Mouse (Mus musculus) ES-Bruce4 (cell line): ENCODE data around the gene Rtp2. TPM values are rescaled to one million over a fixed set of nuclear protein-coding genes. Genes with fewer than 3 reads are reported as not detected.

Source experiments
- H3K27ac ChIP-seq: 2 replicates; pipeline ENCODE4 v1.5.1; 2012; ENCODE audit warnings: low read length, inconsistent platforms; ENCODE audit not compliant: insufficient read depth
- H3K27me3 ChIP-seq: 2 replicates; pipeline ENCODE4 v1.6.1; 2012; ENCODE audit warnings: mild to moderate bottlenecking, low read length, inconsistent platforms; ENCODE audit not compliant: control insufficient read depth, poor library complexity, insufficient read depth, severe bottlenecking
- H3K36me3 ChIP-seq: 2 replicates; pipeline ENCODE4 v1.6.1; 2012; ENCODE audit warnings: inconsistent platforms, mild to moderate bottlenecking, low read length, moderate library complexity; ENCODE audit not compliant: control insufficient read depth, poor library complexity, insufficient read depth, severe bottlenecking
- H3K4me1 ChIP-seq: one replicate; pipeline ENCODE4 v1.8.1; 2011; ENCODE audit warnings: low read length; ENCODE audit not compliant: control insufficient read depth, insufficient read depth
- H3K4me3 ChIP-seq: 2 replicates; pipeline ENCODE4 v1.5.1; 2011; ENCODE audit warnings: low read depth, mild to moderate bottlenecking, low read length
- H3K9ac ChIP-seq: 2 replicates; pipeline ENCODE4 v1.6.1; 2012; ENCODE audit warnings: low read depth, mild to moderate bottlenecking, inconsistent platforms; ENCODE audit not compliant: poor library complexity, severe bottlenecking
- H3K9me3 ChIP-seq: replicated peaks from 2 replicates; pipeline ENCODE4 v1.6.1; 2012; ENCODE audit warnings: mild to moderate bottlenecking, low read length, inconsistent platforms; ENCODE audit not compliant: control insufficient read depth, poor library complexity, insufficient read depth, severe bottlenecking
- CTCF ChIP-seq: IDR thresholded peaks from one replicate; pipeline ENCODE4 v1.8.1; 2011; ENCODE audit warnings: low read depth, low read length
- EP300 ChIP-seq: IDR thresholded peaks from 2 replicates; pipeline ENCODE4 v1.6.1; 2011; ENCODE audit warnings: low read depth, low read length; ENCODE audit not compliant: insufficient read depth
- POLR2A ChIP-seq: IDR thresholded peaks from one replicate; pipeline ENCODE4 v1.8.1; 2011; ENCODE audit warnings: low read length; ENCODE audit not compliant: insufficient read depth
- polyA plus RNA-seq: library from polyadenylated mRNA; stranded (reverse); fragments of >200 nt; gene quantifications from 2 replicates; pipeline ENCODE4 v1.2.4, GENCODE M21; 2011; ENCODE audit warnings: low read depth; ENCODE audit not compliant: missing spikeins, insufficient read depth, insufficient read length

The Rtp2 gene
- polyA plus RNA-seq, 1 experiment = not detected

DNA sequence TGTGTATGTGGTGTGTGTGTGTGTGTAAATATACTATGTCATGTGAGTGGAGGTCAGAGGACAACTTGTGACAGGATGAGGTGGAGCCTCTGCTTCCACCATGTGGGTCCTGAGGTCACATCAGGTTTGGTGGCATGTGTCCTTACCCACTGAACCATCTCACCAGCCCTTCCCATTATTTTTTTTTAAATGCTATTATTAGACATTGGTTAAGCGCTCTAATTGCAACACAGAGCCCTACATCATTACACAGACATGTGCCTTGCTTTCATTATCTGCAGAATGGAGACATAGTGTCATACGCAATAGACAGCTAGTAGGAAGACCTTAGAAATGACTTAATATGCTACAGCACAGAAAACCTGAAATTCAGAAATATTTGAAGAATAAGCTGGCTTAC lies 44.0 kb upstream of the Rtp2 start:
- Histone ChIP-seq H3K27ac (no peak overlapping the region), H3K9me3 (no peaks in the 10 kb centered on the region), H3K4me3 (no peak overlapping the region), H3K4me1 (no peaks in the 10 kb centered on the region), H3K9ac (no peak overlapping the region), H3K36me3 (no peaks in the 10 kb centered on the region), H3K27me3 (no peaks in the 10 kb centered on the region)
- TF ChIP-seq CTCF (no peak), EP300 (no peak), POLR2A (no peak)

DNA sequence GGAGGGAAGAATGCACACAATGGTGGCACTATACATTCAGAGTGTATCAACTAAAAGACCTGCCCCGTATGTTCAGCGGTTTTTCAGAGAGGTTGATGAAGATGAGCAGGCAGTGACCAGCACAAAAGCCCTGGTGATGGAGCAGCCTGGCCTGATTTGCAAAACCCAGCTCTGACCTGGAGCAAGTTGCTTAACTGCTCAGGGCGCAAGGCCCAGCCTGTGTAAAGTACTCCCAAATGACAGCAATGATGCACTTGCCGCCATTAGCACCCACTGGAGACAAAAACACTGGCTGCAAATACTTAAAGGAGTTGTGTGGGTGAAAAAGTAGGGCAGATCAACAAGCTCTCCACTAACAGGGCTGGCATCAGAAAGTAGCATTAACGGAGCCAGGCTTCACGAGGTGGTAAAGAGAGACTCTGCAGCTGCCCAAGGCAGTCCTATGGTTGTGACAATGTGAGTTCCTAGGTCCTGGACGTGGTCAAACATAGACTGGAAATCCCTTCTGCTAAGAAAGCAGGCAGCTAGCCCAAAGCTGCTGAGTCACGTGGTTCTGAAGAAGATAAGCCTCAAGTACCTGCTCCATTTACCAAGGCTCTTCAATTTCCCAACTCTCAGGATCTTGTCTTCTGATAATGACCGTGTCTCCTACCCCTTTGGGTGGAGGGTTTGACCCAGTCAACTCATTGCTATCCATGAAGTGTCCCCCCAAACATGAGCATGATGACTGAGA lies 41.6 kb upstream of the Rtp2 start:
- TF ChIP-seq POLR2A (no peak), EP300 (no peak), CTCF (no peak)
- H3K4me3 ChIP-seq = no peak overlapping the region
- H3K27me3 ChIP-seq = no peaks in the 10 kb centered on the region
- H3K9ac ChIP-seq = no peak overlapping the region
- no peak overlapping the region for H3K27ac ChIP-seq
- no peaks in the 10 kb centered on the region for H3K9me3 ChIP-seq
- no peaks in the 10 kb centered on the region for H3K4me1 ChIP-seq
- H3K36me3 ChIP-seq = no peaks in the 10 kb centered on the region

DNA sequence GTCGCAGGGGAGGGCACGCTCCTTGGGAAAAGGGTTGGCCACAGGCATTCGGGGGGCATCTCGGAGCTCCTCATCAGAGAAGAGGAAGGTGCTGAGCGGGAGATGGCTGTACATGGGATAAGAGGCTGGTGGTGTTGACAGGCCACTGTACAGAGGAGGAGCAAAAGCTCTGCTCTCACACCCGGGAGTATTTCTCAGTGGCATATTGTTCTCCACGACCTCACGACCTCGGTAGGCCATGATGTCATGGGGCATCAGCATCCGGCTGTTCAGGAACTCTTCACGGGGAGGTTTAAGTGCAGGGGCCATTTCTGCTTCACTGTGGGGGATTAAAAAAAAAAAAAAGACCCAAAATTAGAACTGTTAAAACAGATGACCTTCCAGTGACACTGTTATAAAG lies 40.7 kb upstream of the Rtp2 start:
- no peaks in the 10 kb centered on the region for H3K4me1 ChIP-seq
- H3K36me3 ChIP-seq = no peaks in the 10 kb centered on the region
- H3K9ac ChIP-seq = no peak overlapping the region
- H3K27me3 ChIP-seq = no peaks in the 10 kb centered on the region
- TF ChIP-seq EP300 (no peak), CTCF (no peak), POLR2A (no peak)
- H3K9me3 ChIP-seq = no peaks in the 10 kb centered on the region
- no peak overlapping the region for H3K4me3 ChIP-seq
- H3K27ac ChIP-seq = no peak overlapping the region

DNA sequence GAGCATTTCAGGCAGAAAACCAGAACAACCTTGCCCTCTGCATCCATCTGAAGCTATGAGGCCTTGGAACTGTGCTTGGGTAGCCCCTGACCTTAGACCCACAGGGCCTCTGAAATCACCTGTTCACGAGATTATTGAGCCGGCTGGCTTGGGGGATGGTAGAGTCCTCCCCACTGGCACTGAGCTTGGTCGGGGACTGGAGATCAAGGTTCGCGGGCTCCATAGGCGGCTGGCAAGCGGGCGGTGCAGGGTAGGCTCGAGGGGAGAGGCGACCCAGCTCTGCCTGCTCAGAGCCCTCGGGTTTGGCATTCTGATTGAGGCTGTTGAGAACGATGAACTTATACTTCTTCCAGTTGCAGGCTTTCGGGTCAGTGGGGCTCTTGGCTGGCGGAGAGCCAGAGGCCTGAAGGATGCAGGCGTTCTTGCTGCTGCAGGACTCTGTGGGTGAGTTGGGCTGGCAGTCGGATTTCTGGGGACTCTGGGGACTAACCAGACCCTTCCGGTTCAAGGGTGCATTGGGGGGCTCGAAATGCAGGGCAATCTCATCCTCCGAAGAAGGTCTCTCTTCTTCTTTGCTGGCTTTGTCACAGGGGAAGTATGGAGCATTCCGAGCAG lies 40.0 kb upstream of the Rtp2 start:
- TF ChIP-seq EP300 = no peak
- no peak for TF ChIP-seq POLR2A
- TF ChIP-seq CTCF = no peak
- Histone ChIP-seq H3K4me3 (no peak overlapping the region), H3K27ac (no peak overlapping the region), H3K9ac (no peak overlapping the region), H3K36me3 (no peaks in the 10 kb centered on the region), H3K27me3 (no peaks in the 10 kb centered on the region), H3K9me3 (no peaks in the 10 kb centered on the region), H3K4me1 (no peaks in the 10 kb centered on the region)

DNA sequence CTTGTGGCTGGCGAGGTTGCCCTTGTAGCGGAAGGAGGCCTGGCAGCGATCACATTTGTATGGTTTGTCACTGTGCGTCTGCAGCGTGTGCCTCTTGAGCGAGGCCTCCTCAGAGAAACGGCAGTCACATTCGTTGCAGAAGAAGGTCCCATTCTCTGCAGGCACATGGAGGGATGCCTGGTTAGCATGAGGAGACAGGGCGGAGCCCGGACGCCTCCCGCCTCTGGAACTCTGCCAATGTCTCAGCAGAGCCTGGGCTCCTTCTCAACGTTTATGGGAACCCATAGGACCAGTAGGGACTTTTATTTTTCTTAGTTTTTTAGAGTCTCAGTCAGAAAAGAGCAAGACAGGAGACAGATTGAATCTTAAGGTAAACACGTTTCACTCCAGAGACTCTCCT lies 37.7 kb upstream of the Rtp2 start:
- no peaks in the 10 kb centered on the region for H3K9me3 ChIP-seq
- H3K36me3 ChIP-seq = no peaks in the 10 kb centered on the region
- no peak overlapping the region for H3K27ac ChIP-seq
- H3K9ac ChIP-seq = no peak overlapping the region
- TF ChIP-seq EP300 = no peak
- TF ChIP-seq POLR2A = no peak
- TF ChIP-seq CTCF = no peak
- no peaks in the 10 kb centered on the region for H3K27me3 ChIP-seq
- H3K4me1 ChIP-seq = no peaks in the 10 kb centered on the region
- H3K4me3 ChIP-seq = no peak overlapping the region

DNA sequence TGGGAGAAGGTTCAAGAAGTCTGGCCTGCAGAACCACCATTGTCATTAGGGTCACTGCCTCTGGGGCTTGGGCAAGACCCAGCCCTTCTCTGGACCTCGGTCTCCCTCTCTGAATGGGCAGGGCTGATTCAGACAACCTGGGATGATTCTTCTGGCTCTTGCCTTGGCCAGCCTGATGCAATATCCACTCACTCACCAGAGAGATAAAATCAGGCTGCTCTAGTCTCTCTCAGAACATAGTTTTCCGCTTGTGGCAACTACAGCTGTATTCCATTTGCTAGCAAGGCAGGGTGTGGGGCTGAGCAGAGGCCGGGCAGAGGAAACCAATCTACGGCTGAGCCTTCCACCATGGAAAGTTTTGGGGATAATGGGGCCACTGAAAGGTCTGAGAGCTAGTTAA lies 36.7 kb upstream of the Rtp2 start:
- TF ChIP-seq POLR2A = no peak
- no peak for TF ChIP-seq CTCF
- TF ChIP-seq EP300 = no peak
- no peaks in the 10 kb centered on the region for H3K36me3 ChIP-seq
- no peaks in the 10 kb centered on the region for H3K9me3 ChIP-seq
- H3K9ac ChIP-seq = no peak overlapping the region
- H3K27me3 ChIP-seq = no peaks in the 10 kb centered on the region
- H3K27ac ChIP-seq = no peak overlapping the region
- H3K4me3 ChIP-seq = no peak overlapping the region
- no peaks in the 10 kb centered on the region for H3K4me1 ChIP-seq
